Mouse (Mus musculus) heart, embryonic 14.5 days (tissue): Measurements from ENCODE around the gene Ddx43. TPM values are rescaled to one million over a fixed set of nuclear protein-coding genes. Genes with fewer than 3 reads are reported as not detected.
"Not testable (repeated sequence)": the region's sequence is repeated elsewhere in the genome, so short reads cannot be mapped to it uniquely, and the experiment has no call there.

Source experiments
- ATAC-seq: fragments of 200-750 bp; cut with Nextera tagmentation; 2 replicates; pipeline ENCODE4 v1.8.0; 2017; ENCODE audit warnings: low read depth, moderate TSS enrichment; ENCODE audit not compliant: insufficient number of reproducible peaks, insufficient read depth, low FRiP score
- H3K27ac ChIP-seq, 2 experiments: fragments of 200-500 bp in 1 of 2; fragments of 300-500 bp in 1 of 2; sonication (generic) in 1 of 2; replicated peaks in 1 of 2; 2 replicates each; pipeline ENCODE4 v1.5.1; 2012 to 2014; ENCODE audit warnings: low read depth in 2 of 2, low read length in 2 of 2, control low read depth in 1 of 2, mild to moderate bottlenecking in 1 of 2, mixed read lengths in 1 of 2; ENCODE audit not compliant: control insufficient read depth in 1 of 2, insufficient read depth in 1 of 2
- H3K27me3 ChIP-seq: fragments of 300-500 bp; sonication (generic); 2 replicates; pipeline ENCODE4 v1.6.1; 2014; ENCODE audit warnings: mild to moderate bottlenecking, low read length, control low read depth; ENCODE audit not compliant: control insufficient read depth, insufficient read depth
- H3K36me3 ChIP-seq: fragments of 300-500 bp; sonication (generic); 2 replicates; pipeline ENCODE4 v1.6.1; 2014; ENCODE audit warnings: mild to moderate bottlenecking, control low read depth, low read length, mixed read lengths; ENCODE audit not compliant: control insufficient read depth, insufficient read depth
- H3K4me1 ChIP-seq, 2 experiments: fragments of 200-500 bp in 1 of 2; fragments of 300-500 bp in 1 of 2; sonication (generic) in 1 of 2; 2 replicates each; pipeline ENCODE4 v1.6.1; 2012 to 2014; ENCODE audit warnings: low read length in 2 of 2, control low read depth in 1 of 2, mixed read lengths in 1 of 2; ENCODE audit not compliant: control insufficient read depth in 2 of 2, insufficient read depth in 2 of 2
- H3K4me2 ChIP-seq: fragments of 300-500 bp; sonication (generic); 2 replicates; pipeline ENCODE4 v1.6.1; 2014; ENCODE audit warnings: mild to moderate bottlenecking, low read length
- H3K4me3 ChIP-seq, 2 experiments: fragments of 200-500 bp in 1 of 2; fragments of 300-500 bp in 1 of 2; sonication (generic) in 1 of 2; 2 replicates each; pipeline ENCODE4 v1.5.1; 2012 to 2014; ENCODE audit warnings: low read length in 2 of 2, mild to moderate bottlenecking in 2 of 2, control low read depth in 1 of 2, low read depth in 1 of 2, moderate library complexity in 1 of 2; ENCODE audit not compliant: control insufficient read depth in 1 of 2, insufficient read depth in 1 of 2
- H3K9ac ChIP-seq: fragments of 300-500 bp; sonication (generic); 2 replicates; pipeline ENCODE4 v1.6.1; 2014; ENCODE audit warnings: mild to moderate bottlenecking, low read length
- H3K9me3 ChIP-seq: fragments of 300-500 bp; sonication (generic); 2 replicates; pipeline ENCODE4 v1.6.1; 2016; ENCODE audit warnings: low read length, control low read depth; ENCODE audit not compliant: control insufficient read depth
- WGBS: fragments of 180-500 bp; shearing (Covaris S2); extraction: QIAGEN DNeasy Blood & Tissue Kit; methylation state at CpG from one replicate; pipeline ENCODE4 v1.1.7; 2014; 5-methylcytosine and 5-hydroxymethylcytosine counted together
- polyA plus RNA-seq: library from polyadenylated mRNA; unstranded; fragments of >200 nt; fragmentation: Nextera tagmentation; extraction: Ambion mirVana; gene quantifications from 2 replicates; pipeline ENCODE4 v1.2.1, GENCODE M21; 2014

The Ddx43 gene
- polyA plus RNA-seq, 1 experiment from 2014 or later, result 0.08 TPM

DNA sequence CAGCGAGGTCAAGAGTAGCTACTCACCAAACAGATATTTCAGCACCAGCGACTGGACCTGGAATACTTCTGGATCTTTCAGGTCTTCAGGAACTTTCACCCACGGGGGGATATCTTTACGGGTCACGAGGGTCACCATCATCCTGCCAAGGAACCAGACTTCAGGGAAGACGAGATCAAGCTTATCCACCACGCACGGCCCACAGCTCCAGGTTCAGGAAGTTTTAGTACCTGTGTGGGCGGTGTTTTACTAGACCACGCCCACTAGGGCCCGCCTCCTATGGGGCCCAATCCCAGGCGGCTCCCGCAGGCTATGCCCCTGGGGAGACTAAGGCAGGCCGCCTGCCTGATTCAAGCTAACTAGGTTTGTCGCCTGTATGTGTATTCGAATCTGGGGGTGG is 27.6 kb upstream of the Ddx43 start, which contains the start of gene Dppa5a:
Gene Dppa5a, minus strand, starts transcription at position 219 of the 400 bp plus-strand sequence.
- H3K4me2 ChIP-seq, ATAC-seq, H3K4me3 ChIP-seq, H3K27me3 ChIP-seq, H3K9me3 ChIP-seq, H3K9ac ChIP-seq, H3K4me1 ChIP-seq, H3K36me3 ChIP-seq, H3K27ac ChIP-seq: not testable (repeated sequence)
- WGBS, result 80% methylated on average over 16 of the region's 16 CpGs

- Histone ChIP-seq H3K9me3 (no peaks in the 10 kb centered on the region), H3K27me3 (no peaks in the 10 kb centered on the region), H3K9ac (no peak overlapping the region), H3K27ac (no peak overlapping the region), H3K4me3 (no peak overlapping the region), H3K36me3 (no peaks in the 10 kb centered on the region), H3K4me2 (no peak overlapping the region), H3K4me1 (peaks cover 3% of the 10 kb centered on the region in 2 experiments; a peak in 2 of 4 replicates)
- 77% methylated on average over 3 of the region's 3 CpGs for WGBS
- no peak for ATAC-seq
These were observed 26.8 kb upstream of the Ddx43 start for GRCm38 (mm10) chr9:78368671-78369293.

- H3K27ac ChIP-seq, result no peak overlapping the region
- no peak overlapping the region for H3K4me2 ChIP-seq
- WGBS, result 84% methylated on average over 2 of the region's 2 CpGs
- no peaks in the 10 kb centered on the region for H3K9me3 ChIP-seq
- H3K4me3 ChIP-seq, result no peak overlapping the region
- ATAC-seq, result no peak
- peaks cover 3% of the 10 kb centered on the region in 2 experiments; a peak in 2 of 4 replicates for H3K4me1 ChIP-seq
- H3K9ac ChIP-seq, result no peak overlapping the region
- no peaks in the 10 kb centered on the region for H3K36me3 ChIP-seq
- H3K27me3 ChIP-seq, result no peaks in the 10 kb centered on the region
These were observed 26.2 kb upstream of the Ddx43 start for GRCm38 (mm10) chr9:78369349-78369748.

DNA sequence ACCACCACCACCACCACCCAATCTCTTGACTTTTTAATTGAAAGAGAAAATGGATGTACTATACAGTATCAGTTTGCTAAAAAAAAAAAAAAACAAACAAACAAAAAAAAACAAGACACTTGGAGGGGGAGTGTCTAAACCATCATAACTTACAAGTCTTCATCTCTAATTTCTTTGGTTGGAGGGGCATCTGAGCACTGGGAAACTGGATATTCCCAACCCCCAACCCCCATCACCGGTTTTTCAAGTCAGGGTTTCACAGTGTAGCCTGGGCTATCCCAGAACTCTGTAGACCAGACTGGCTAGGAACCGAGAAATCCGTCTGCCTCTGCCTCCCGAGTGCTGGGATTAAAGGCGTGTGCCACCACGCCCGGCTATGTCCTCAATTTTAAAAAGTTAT is 25.8 kb upstream of the Ddx43 start:
- WGBS, result 90% methylated on average over 7 of the region's 7 CpGs

GRCm38 (mm10) chr9:78371441-78371840 is 24.1 kb upstream of the Ddx43 start:
- no peak overlapping the region for H3K4me2 ChIP-seq
- no peaks in the 10 kb centered on the region for H3K36me3 ChIP-seq
- no peaks in the 10 kb centered on the region for H3K9me3 ChIP-seq
- no peaks in the 10 kb centered on the region for H3K27me3 ChIP-seq
- no peak overlapping the region for H3K27ac ChIP-seq
- H3K4me3 ChIP-seq, result no peak overlapping the region
- peaks cover 3% of the 10 kb centered on the region in 2 experiments; a peak in 2 of 4 replicates for H3K4me1 ChIP-seq
- H3K9ac ChIP-seq, result no peak overlapping the region
- no peak for ATAC-seq
- WGBS, result 94% methylated on average over 3 of the region's 3 CpGs

More for the DNA sequence above, 25.8 kb upstream of the Ddx43 start:
- Histone ChIP-seq H3K4me3 (no peak overlapping the region), H3K27ac (no peak overlapping the region), H3K4me1 (peaks cover 3% of the 10 kb centered on the region in 2 experiments; a peak in 2 of 4 replicates), H3K27me3 (no peaks in the 10 kb centered on the region), H3K9ac (no peak overlapping the region), H3K36me3 (no peaks in the 10 kb centered on the region), H3K4me2 (no peak overlapping the region), H3K9me3 (no peaks in the 10 kb centered on the region)
- no peak for ATAC-seq

- no peak overlapping the region for H3K4me2 ChIP-seq
- H3K36me3 ChIP-seq, result no peaks in the 10 kb centered on the region
- no peak overlapping the region for H3K4me3 ChIP-seq
- no peaks in the 10 kb centered on the region for H3K27me3 ChIP-seq
- H3K27ac ChIP-seq, result no peak overlapping the region
- no peak for ATAC-seq
- H3K9ac ChIP-seq, result no peak overlapping the region
- WGBS, result 50% methylated on average over 10 of the region's 10 CpGs
- H3K9me3 ChIP-seq, result no peaks in the 10 kb centered on the region
- peaks cover 4 to 6% of the 10 kb centered on the region in 2 experiments; a peak in 2 of 4 replicates for H3K4me1 ChIP-seq
These were observed 22.6 kb upstream of the Ddx43 start for GRCm38 (mm10) chr9:78372827-78373504.

DNA sequence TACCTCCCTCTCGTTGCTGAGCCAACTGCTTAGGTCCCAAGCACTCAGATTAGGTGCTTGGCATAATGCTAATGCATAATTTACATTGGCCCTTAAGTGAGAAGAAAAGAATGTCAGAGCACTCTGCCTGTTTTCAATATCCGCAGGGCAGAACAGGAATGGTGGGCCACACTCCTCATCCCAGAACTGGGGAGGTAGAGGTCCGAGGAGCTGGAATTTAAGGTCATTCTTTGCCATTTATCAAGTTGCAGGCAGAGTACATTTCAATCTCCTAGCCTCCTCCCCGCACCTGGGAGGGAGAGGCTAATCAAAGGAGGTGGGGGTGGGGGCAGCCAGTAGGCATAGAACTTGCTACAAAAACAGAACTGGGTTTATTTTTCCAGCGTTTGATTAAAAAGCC is 21.2 kb upstream of the Ddx43 start:
- no peak overlapping the region for H3K4me2 ChIP-seq
- no peak overlapping the region for H3K9ac ChIP-seq
- ATAC-seq, result no peak
- WGBS, result 55% methylated on average over 5 of the region's 5 CpGs
- no peaks in the 10 kb centered on the region for H3K27me3 ChIP-seq
- H3K9me3 ChIP-seq, result no peaks in the 10 kb centered on the region
- H3K4me1 ChIP-seq, result peaks cover 7 to 9% of the 10 kb centered on the region in 2 experiments; a peak in 2 of 4 replicates
- H3K36me3 ChIP-seq, result no peaks in the 10 kb centered on the region
- no peak overlapping the region for H3K27ac ChIP-seq
- no peak overlapping the region for H3K4me3 ChIP-seq
